In the genomic region with DNA sequence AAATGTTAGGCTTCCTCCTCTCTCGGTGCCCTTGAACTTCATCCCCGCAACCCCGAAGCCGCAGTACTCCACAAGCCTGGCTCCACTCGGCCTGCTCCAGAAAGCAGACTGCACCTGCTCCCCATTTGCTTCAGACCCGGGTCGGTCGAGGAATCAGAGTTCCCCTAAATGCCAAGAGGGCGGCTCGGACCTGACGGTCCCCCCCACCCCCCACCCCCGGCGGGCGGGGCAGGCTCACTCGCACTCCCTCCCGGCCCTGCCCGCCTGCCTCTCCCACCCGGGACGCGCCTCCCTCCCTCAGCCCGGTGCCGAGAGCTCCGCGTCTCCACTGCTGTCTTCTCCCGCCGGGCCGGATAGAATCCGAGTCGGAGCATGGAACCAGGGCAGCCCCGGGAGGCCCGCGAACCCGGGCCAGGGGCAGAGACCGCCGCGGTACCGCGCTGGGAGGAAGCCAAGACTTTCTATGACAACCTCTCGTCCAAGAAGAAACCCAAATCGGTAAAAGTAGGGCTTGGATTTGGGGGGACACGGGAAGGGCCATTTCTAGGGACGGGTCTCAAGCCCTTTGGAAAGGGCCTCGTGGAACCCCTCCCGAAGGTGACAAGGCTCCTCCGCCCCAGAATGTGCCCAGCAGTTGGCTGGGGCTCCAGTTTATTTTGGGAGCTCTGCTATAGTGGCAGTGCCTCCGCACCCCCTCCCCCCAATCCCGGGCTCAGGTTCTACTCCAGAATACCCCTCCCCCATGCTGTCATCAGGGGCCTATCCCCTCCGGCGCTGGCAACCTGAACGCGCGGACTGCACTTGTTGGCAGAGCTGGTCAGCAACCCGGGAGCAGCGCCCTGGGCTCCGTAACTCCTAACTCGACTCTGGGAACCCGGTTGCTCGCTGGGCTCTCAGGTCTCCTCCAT, we compare ENCODE assay signal across 8 mouse cellular contexts. TPM values are rescaled to one million over a fixed set of nuclear protein-coding genes. Genes with fewer than 3 reads are reported as not detected.
DNase-seq lines count a peak whose midpoint lies in the region; ATAC-seq lines count a peak whose summit lies in the region.

Gene Nt5c1a, plus strand, starts transcription at position 319 of the 908 bp plus-strand sequence.

- DNase-seq in layer of hippocampus, adult 11-12 months (ENCODE audit: low spot score) = peak; percentile 39
- no peak for DNase-seq in layer of hippocampus, adult 9-10 months (ENCODE audit: low spot score)
- DNase-seq in cerebellum, adult 8-10 months = peak; percentile 65
- peak; percentile 84 for DNase-seq in gastrocnemius, adult 18-20 months (ENCODE audit: low spot score)
- DNase-seq in limb, embryonic 10.5 days (ENCODE audit: low spot score) = peak; percentile 50
- DNase-seq in spleen, postnatal 10 days (ENCODE audit: low spot score in 2 of 2) = no peak

- H3K4me3 ChIP-seq in hindbrain, embryonic 12.5 days = peak within 1 kb of the TSS; percentile 42
- H3K4me3 ChIP-seq in limb, embryonic 10.5 days = peak within 1 kb of the TSS; percentile 50
- peak within 1 kb of the TSS; percentile 33 for H3K4me3 ChIP-seq in midbrain, embryonic 16.5 days (ENCODE audit: low read depth, low read length)

- ATAC-seq in hindbrain, embryonic 12.5 days (ENCODE audit: low FRiP score) = peak; percentile 68
- peak; percentile 64 for ATAC-seq in midbrain, embryonic 16.5 days

- WGBS in hindbrain, embryonic 12.5 days = under 1% methylated on average over 58 of the region's 58 CpGs
- WGBS in limb, embryonic 10.5 days = under 1% methylated on average over 58 of the region's 58 CpGs
- whole genome bisulfite sequencing in midbrain, embryonic 16.5 days = 1% methylated on average over 57 of the region's 58 CpGs

- H3K9ac ChIP-seq in hindbrain, embryonic 12.5 days = peak within 1 kb of the TSS; percentile 56
- H3K9ac ChIP-seq in midbrain, embryonic 16.5 days (ENCODE audit: low read depth, low read length) = peak within 1 kb of the TSS; percentile 45

- H3K4me2 ChIP-seq in hindbrain, embryonic 12.5 days (replicated peaks) = peak within 1 kb of the TSS; percentile 89
- H3K4me2 ChIP-seq in midbrain, embryonic 16.5 days (ENCODE audit: low read length) = peak within 1 kb of the TSS; percentile 76

- peaks cover 48% of the 10 kb centered on the region for H3K27me3 ChIP-seq in hindbrain, embryonic 12.5 days
- H3K27me3 ChIP-seq in limb, embryonic 10.5 days (ENCODE audit: low read depth, poor library complexity, severe bottlenecking) = peaks cover 68% of the 10 kb centered on the region
- peaks cover 4% of the 10 kb centered on the region; the same call in 1 of the 2 replicates for H3K27me3 ChIP-seq in midbrain, embryonic 16.5 days (ENCODE audit: control insufficient read depth, insufficient read depth, low read depth, low read length)

- no peak within 1 kb of the TSS for H3K27ac ChIP-seq in hindbrain, embryonic 12.5 days
- H3K27ac ChIP-seq in limb, embryonic 10.5 days = no peak within 1 kb of the TSS
- no peak within 1 kb of the TSS for H3K27ac ChIP-seq in midbrain, embryonic 16.5 days (ENCODE audit: low read length)

- no peaks in the 10 kb centered on the region for H3K36me3 ChIP-seq in hindbrain, embryonic 12.5 days
- no peaks in the 10 kb centered on the region for H3K36me3 ChIP-seq in limb, embryonic 10.5 days
- H3K36me3 ChIP-seq in midbrain, embryonic 16.5 days (ENCODE audit: control insufficient read depth, insufficient read depth, low read length) = no peaks in the 10 kb centered on the region

- H3K9me3 ChIP-seq in hindbrain, embryonic 12.5 days (replicated peaks) = no peaks in the 10 kb centered on the region
- no peaks in the 10 kb centered on the region for H3K9me3 ChIP-seq in limb, embryonic 10.5 days (replicated peaks)
- H3K9me3 ChIP-seq in midbrain, embryonic 16.5 days (replicated peaks; ENCODE audit: control insufficient read depth, low read length, poor library complexity, severe bottlenecking) = no peaks in the 10 kb centered on the region

- H3K4me1 ChIP-seq in hindbrain, embryonic 12.5 days = peaks cover 11% of the 10 kb centered on the region
- peaks cover 19% of the 10 kb centered on the region for H3K4me1 ChIP-seq in limb, embryonic 10.5 days
- H3K4me1 ChIP-seq in midbrain, embryonic 16.5 days (ENCODE audit: control insufficient read depth, insufficient read depth, low read length) = peaks cover 11% of the 10 kb centered on the region

RNA-seq across cellular contexts. Expression of gene Nt5c1a, which starts in this region (rescaled TPM):
- 10 to 100 TPM; 41.3 to 43.9 TPM for total RNA-seq in gastrocnemius, adult 18-20 months (2021)
- polyA plus RNA-seq in hindbrain, embryonic 12.5 days (2016; fragmentation: Nextera tagmentation; extraction: Ambion mirVana) = not detected in 2 replicates
- polyA plus RNA-seq in limb, embryonic 10.5 days (2016; fragmentation: Nextera tagmentation; extraction: Ambion mirVana) = not detected in 2 replicates
- 0.15 and 0.17 TPM in 2 replicates for polyA plus RNA-seq in midbrain, embryonic 16.5 days (2015; fragmentation: Nextera tagmentation; extraction: Ambion mirVana)

Comparison
In these comparisons a context has a peak if more than half of its experiments do, and no peak if none do; other contexts are left out.
1. DNase-seq: peak in layer of hippocampus, adult 11-12 months (single experiment), cerebellum, adult 8-10 months (single experiment) and gastrocnemius, adult 18-20 months (single experiment); none in layer of hippocampus, adult 9-10 months (single experiment) and spleen, postnatal 10 days (0 of 2).
2. Peak in ATAC-seq, H3K4me3 ChIP-seq, H3K9ac ChIP-seq and H3K4me2 ChIP-seq in hindbrain, embryonic 12.5 days; RNA of the gene not detected or under 1 TPM.
3. Peak in DNase-seq and H3K4me3 ChIP-seq in limb, embryonic 10.5 days; RNA of the gene not detected or under 1 TPM.
4. Peak in ATAC-seq, H3K4me3 ChIP-seq, H3K9ac ChIP-seq and H3K4me2 ChIP-seq in midbrain, embryonic 16.5 days; RNA of the gene not detected or under 1 TPM.
5. Peak in every context shown above with its lines, with median percentiles within 50 percentile points of each other: H3K4me3 ChIP-seq.